Mouse (Mus musculus) left cerebral cortex, postnatal 36 days (tissue): ENCODE measurements around the gene Igf1r. TPM values are rescaled to one million over a fixed set of nuclear protein-coding genes. Genes with fewer than 3 reads are reported as not detected.

Experiments
- DNase-seq, 2 experiments: peaks; one replicate each; pipeline ENCODE4 v3.0.0; 2021 to 2022; ENCODE audit warnings: low spot score in 2 of 2, mixed read lengths in 1 of 2
- intact Hi-C: fragments of 180-260 bp; cut with DNase I; formaldehyde crosslinking; loops from one replicate; pipeline ENCODE4 v1.15.1; 2025
- total RNA-seq, 2 experiments: library from RNA; stranded (reverse); gene quantifications; 2 replicates each; pipeline ENCODE4 v1.2.3; 2021

The Igf1r gene
- total RNA-seq, 2 experiments from 2014 or later, result 38.4 to 62.0 TPM

DNA sequence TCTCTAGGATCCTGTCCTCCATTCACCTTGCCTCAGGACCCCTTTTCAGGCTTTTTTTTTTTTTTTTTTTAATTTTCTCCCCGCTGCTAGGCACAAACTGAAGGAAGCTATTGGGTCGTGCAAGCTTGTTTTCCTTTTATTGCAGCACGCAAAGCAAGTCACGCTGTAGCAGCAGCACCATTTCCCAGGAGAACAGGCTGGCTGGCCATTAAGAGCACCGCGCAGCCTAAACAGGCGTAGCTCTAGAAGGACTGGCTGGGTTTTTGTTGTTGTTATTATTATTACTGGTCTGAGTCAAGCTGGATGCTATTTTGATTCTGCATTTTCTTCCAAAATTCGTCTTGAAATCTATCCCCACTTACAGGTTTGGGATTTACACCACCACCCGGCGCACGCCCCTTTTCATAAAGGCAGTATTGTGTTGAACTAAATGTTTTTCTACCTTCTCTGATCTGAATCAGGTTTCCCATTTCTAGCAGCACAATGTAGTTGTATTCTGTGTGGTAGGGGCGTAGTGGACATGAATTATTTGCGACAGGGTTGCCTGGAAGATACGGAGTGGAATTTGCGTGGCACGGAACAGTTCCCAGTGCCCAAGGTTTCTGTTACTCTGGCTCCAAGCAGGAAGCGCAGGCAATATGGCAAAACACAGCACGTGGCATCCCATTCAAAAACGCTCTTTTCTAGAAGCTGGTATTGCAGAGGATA is 177.1 kb downstream of the Igf1r start:
- intact Hi-C loops, result loop anchor here (1.0 to 5.0 kb wide), 4 partner anchors 173 to 342 kb away; no protein-coding TSS in a partner anchor
- peak; percentile 88 to 96 for DNase-seq

DNA sequence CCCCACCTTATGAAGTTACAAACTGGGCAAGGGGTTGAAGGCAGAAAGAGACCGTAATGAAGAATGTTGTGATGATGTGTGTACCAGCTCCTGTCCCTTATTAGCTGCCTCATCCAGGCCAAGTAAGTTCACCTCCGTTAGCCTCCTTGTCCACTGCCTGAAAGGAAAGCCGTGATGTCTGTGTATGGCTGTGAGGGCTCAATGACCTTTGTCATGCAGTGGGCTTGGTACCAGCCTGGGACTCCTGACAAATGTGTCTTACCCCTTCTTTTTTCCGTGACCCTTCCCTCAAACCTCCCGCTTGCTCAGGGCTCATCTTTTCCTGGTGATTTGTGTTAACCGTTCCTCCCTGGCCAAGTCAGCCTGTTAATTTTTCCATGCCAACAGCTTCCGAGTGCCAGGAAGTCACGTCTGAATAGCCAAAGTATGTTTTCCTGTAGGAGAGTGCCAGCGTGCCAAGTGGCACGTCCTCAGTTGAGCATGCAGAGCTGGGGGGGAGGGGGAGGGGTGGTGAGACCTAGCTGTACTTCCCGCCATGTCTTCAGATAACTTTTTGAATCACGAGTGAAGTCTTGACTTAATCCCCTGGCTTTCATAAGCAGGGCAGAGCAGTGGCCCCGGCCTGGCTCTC is 178.4 kb downstream of the Igf1r start:
- intact Hi-C loops, result loop anchor here (5.0 kb wide), 1 partner anchor 171 kb away; no protein-coding TSS in a partner anchor
- no peak for DNase-seq

DNA sequence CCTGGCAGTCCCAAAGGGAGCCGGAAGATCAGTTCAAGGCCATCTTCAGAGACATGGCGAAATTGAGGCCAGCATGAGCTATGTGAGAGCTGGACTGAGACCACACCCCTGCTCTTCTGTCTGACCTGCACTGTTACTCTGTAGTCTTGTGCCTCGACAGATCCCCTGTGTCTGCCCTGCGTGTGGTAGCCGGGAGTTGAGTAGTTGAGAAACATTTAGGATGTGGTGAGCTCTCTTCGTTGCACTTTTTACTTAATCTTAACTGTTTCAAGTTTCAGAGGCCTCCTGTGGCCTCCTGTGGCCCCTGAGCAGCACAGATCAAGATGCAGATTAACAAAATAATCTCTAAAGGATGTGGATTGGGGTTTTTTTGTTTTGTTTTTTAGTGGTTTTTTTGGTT is 181.1 kb downstream of the Igf1r start:
- intact Hi-C loops, result loop anchor here (5.0 kb wide), 1 partner anchor 169 kb away; no protein-coding TSS in a partner anchor
- DNase-seq, result no peak

DNA sequence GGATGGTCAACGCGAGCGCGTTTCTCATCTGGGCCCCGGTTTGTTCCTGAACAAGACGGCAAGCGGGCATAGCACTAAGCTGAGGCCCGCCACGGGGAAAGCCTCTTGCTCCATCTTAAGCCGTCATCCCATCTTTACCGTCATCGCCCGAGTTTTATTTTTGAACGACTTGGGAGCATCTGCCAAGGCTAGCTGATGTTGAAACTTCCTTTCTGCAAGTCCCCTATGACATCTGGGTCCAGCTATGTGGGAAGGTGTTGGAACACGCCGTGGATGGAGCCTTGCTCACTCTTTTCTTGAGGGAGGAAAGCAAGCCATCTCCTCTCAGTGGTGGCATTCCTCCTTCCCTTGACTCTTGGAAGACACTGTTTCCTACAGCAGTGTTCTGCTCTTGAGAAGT is 182.3 kb downstream of the Igf1r start:
- intact Hi-C loops, result loop anchor here (5.0 kb wide), 1 partner anchor 167 kb away; no protein-coding TSS in a partner anchor
- no peak for DNase-seq

DNA sequence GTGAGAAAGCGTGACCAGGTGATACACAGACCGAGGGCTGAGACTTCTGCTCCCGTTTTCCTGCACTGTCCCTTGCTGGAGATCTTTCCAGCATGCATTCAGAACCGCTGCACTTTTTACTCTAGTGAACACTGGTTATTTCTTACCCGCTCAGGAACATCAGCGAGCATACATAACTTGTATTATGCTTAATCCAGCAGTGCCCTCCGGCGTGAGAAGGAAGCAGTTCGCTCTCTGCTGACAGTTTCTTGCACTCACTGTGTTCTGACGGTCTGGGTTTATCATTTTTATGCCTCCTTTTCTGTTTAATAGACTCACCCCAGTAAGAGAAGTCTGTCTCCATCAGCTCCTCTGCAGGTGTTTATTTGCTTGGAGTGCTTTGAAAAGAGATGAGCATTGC is 183.4 kb downstream of the Igf1r start:
- intact Hi-C loops, result no loop called here
- DNase-seq, result no peak

DNA sequence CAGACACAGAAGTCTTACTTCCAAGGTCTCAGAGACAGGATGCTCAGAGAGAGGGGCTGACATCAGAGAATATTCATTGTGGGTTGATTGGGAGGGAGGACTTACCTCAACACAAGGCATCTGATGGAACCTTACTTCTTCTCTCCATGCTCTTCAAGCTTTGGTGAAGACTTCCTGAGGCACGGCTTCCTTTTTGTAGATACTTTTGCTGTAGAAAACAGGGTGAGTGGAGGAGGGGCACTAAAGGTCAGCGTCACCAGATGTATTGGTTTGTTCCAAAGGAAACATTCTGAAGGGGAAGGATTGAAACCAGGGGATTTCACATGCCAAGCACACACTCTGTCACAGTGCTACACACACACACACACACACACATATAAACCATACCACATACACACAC is 186.8 kb downstream of the Igf1r start:
- intact Hi-C loops, result no loop called here
- DNase-seq, result no peak

DNA sequence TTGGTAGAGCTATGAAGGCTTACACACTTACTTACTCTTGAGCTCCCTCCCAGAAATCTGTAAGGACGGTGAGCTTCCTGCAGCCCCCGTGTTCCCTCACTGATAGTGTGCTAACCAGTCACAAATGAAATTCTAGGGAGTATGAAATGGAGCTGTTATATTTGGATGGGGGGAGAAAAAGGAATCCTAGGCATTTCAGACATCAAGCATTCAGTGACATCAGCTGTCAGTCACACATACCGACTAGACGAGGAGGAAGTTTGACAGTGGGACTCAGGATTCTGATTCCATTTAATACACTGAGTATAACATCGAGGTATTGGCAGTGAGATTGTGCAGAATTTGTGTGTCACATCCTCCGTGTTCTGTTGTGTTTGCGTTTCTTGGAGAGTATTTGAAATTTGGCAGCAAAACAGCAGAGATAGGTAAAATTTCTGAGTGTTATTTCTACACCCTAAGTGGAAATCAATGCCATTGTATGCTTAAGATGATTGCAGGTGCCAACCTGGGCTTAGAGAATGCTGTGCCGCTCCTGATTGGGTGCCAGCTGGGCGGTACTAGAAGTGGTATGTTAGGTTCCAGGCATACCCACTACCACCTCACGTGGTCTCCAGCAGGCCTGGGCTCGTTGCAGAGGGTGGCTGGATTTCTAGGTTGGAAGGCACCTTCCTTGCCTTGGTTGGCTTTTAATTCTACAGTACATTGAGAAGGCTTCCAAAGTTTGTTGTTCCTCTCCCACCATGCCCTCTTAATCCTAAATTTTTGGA is 187.6 kb downstream of the Igf1r start:
- intact Hi-C loops, result no loop called here
- DNase-seq, result no peak

DNA sequence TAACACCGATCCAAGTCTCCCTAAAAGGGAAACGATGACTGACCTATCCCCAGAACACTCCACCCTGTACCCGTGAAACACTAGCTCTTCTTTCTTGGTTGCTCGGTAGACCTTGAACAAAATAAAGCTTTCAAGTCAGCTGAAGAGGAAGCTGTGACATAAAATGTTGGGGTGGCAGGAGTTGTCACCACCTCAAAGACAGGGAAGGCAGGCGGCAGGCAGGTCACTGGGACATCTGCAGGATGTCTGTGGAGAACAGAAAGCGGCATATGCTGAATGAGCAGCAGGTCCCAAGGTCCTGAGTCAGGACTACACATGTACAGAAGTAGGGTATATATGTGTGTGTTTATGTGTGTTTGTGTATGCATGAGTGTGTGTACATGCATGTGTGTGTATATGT is 191.6 kb downstream of the Igf1r start:
- intact Hi-C loops, result no loop called here
- DNase-seq, result no peak

DNA sequence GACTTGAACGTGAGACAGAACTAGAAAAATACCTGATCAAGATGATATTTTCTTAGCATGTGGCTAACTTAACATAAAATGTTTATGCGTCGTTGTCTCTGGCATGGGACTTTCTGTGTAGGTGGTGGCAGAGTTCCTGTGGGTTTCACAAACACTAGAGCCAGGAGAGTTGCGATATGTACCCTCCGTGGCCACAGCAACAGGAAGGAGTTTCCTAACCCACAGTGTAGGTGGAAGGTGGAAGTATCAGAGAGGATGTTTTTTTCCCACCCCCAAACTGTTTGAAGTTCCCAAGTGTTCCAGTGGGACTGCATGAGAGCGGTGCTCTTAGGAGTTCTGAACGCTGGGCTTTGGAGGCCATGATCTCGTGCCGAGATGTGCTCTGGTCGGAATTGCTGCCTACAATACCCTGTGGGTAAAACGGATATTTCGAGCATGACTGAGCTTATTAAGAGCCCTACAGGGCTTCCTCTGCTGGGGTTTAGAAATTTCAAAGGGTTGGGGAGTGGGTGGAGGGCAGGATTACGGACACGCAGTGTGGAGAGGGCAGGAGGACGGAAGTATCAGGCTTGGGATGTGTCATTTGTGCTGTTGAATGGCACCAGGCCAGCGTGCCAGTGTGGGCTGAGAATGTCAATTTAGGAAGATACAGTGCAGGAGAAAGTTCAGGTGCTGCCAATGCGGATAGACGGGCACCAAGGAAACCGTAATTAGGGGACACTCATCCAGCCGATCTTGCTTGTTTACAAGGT is 195.8 kb downstream of the Igf1r start:
- intact Hi-C loops, result no loop called here
- DNase-seq, result no peak

DNA sequence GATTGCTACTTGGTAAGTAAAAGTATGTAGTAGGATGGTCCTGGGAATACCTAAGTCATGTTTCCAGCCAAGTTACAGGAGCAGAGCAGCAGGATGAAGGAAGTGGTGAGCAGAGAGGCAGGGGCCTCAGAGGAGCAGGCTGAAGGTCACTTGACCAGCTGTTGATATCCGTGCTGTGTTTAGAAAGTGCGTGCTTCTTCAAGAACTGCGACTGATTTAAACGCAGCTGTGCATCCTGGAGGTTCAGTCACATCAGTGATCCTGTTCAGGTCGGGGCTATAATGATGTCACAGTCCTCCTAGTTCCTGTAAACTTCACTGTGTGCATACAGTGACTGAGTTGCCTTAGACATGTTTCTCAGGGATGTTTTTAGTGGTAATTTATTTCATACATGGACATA is 199.3 kb downstream of the Igf1r start:
- intact Hi-C loops, result no loop called here
- DNase-seq, result no peak

DNA sequence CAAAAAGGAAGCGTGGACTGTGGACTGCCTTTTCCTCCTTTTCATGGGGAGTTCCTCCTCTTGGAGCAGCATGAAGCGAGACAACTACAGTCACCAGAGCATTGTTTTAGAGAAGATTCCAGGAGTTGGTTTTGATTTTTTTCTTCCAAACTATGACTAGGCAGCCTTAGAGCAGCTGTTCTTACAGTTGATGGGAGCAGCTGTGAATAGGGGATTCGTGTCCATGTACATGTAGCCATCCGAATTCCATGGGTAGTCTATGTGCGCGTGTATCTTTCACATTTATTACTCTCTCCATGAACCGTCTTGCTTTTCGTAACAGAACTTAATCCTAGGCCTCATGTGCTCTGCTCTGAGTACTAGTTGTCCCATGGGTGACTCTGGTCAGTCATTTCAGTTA is 199.8 kb downstream of the Igf1r start:
- intact Hi-C loops, result no loop called here
- no peak for DNase-seq

DNA sequence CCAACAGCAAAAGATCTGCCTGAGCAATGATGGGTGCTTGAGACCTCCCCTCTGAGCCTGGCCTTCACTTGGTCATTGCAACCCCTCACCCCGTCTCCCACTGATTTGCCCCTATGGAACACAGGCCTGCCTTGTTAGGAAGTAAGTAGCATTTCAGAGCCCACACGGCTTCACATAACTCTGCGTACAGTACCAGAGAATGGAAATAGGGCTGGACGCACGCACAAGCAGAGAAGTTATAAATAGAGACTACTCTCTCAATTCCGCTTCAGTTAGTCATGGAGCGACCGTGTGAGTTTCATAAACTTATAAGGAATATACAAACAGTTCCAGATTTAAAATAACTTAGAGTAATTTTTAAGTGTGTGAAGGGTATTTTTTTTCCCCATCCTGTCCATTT is 200.6 kb downstream of the Igf1r start:
- intact Hi-C loops, result no loop called here
- DNase-seq, result no peak

DNA sequence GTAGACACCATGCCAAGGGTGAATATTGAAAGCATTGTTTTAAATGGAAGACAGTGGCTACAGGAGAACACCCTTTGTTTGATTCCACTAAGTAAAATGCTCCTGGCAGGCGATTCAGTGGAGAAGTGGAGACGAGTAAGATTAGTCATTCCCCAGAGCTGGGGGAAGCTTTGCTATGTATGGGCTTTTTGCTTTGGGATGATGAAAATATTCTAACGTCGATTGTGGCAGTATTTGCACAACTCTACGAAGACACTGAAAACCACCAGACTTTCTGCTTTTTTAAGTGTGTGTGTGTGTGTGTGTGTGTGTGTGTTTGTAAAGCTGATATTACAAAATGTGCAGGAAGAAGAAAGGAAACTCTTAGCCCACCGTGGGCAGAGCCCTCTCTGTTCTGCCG is 202.0 kb downstream of the Igf1r start:
- intact Hi-C loops, result no loop called here
- no peak for DNase-seq

DNA sequence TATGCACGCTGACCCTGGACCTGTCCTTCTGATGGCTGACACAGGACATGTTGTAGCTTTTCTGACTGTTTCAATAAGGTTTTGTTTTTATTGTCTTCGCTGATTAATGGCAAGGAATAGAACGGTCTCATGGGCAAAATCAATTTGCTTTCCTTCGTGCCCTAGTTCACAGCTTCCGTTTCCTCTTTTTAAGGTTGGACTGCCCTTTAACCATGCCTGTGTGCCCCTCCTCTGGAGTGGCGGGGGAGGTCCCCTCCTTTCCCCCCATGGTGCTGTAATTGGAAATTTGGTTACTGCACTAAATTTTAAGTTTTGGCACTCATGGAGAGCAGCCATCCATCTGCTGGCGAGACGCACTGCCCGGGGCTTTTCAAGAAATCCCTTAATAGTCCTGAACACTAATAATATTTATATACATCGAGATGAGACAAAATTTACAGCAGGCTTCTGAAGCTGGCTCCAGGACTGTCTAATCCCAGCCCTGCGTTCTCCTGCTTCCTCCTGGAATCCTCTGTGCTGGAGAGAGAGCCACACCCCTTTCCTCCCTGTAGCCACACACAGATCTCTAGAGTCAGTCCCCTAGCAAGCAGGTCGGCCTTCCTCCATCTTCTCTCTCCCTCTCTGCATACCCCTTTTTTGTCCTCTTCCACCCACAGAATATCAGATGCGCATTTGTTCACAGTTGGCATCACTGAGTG is 207.6 kb downstream of the Igf1r start:
- DNase-seq, result no peak
- intact Hi-C loops, result no loop called here

DNA sequence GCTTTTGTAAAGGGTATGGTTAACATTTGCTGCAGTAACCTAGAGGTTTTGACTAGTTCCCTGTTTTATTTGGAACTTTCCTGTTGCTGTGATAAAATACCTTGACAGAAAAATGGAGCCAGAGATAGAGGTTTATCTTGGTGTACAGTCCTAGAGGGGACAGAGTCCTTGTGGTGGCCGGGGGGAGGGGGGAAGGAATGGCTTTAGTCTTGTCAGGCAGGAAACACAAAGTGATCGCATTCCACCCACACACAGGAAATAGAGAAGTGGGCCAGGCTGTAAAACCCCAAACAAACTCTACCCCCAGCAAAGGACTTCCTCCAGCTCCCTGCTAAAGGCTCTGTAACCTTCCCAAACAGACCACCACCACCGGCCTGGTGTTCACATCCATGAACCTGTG is 211.4 kb downstream of the Igf1r start:
- intact Hi-C loops, result no loop called here

DNA sequence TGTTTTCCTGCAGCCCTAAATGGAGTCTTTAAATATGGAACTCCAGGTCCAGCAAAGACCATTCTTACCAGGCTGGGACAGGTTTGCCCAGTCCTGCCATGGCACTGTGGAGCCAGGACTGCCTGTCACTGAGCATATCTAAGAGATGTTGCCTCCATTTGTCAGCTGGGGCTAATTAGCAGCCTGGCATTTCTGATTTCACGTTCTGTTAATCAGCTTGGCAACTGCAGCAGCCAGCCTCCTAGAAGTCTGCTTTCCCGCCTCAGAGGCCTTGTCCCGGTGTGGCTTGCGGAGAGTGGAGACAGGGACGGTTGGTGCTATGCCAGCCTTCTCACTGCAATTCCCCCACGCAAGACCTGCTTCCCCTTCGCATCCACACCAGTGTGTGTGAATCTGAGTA is 220.1 kb downstream of the Igf1r start:
- no peak for DNase-seq
- intact Hi-C loops, result no loop called here

More for the DNA sequence above, 211.4 kb downstream of the Igf1r start:
- no peak for DNase-seq

DNA sequence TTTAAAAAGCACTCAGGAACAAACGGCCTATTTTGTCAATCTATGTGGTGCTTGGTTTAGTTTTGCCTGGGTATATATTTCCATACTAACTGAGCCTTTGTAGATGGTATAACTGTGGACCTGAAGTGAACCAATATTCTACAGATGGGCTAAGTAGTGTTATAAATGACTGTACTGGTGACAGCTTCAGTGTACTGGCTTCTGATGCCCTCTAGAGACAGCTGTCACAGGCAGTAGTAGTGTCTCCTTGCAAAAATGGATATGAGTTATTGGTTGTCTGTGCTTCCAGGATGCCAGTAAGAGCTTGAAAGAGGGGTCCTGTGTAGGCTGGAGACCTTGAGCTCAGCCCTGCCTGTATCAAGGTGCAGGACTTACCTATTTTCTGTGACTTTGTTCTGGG is 227.0 kb downstream of the Igf1r start:
- no peak for DNase-seq
- intact Hi-C loops, result no loop called here

DNA sequence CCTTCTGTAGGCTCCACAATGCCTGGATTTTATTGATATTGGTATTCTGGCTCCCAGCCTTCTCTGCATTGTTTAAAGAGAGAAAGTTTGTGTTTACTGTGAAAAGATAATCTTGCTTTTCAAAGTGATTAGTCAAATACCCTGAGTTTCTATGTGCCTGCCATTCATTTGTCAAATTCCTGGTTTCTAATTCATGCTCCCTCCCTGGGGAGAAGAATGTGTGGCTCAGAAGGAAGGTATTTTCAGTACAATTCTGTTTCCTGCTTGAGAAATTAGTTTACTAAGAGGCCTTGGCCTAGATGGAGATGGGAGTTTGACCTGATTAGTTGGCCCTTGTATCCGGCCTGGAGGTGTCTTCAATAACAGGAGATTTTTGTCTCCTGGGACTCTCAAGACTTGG is 228.5 kb downstream of the Igf1r start:
- intact Hi-C loops, result no loop called here
- no peak for DNase-seq

DNA sequence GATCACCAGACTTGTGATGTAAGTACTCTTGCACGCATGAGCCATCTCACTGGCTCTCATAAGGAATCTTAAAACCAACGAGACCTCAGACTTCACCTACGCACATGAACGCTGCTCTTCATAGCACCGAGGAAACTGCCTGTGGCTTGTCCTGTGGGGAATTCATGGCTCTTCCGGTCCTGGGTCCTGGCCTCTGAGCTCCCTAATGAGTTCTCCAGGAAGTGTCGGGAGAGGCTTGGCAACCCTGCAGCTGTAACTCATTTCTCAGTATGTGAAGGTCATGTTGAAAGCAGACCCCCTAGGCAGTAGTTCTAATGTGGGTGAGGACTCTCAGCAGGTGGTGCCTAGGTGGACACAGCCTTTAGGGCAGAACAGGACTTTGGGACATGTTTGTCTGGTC is 229.4 kb downstream of the Igf1r start:
- intact Hi-C loops, result no loop called here
- no peak for DNase-seq
